Mouse (Mus musculus): ENCODE measurements around the gene Gm20388. TPM values are rescaled to one million over a fixed set of nuclear protein-coding genes. Genes with fewer than 3 reads are reported as not detected.

Gm20388 gene
- polyA plus RNA-seq, 1 experiment from 2014 or later, result not detected

- H3K9ac ChIP-seq (ENCODE audit: low read length), result no peak overlapping the region
- H3K9me3 ChIP-seq (ENCODE audit: control insufficient read depth, low read length), result no peaks in the 10 kb centered on the region
- peaks cover 13 to 19% of the 10 kb centered on the region in 2 experiments for H3K4me1 ChIP-seq (ENCODE audit: control insufficient read depth in 2 of 2, insufficient read depth in 2 of 2, low read length in 2 of 2)
- H3K27me3 ChIP-seq (ENCODE audit: control insufficient read depth, insufficient read depth, low read length), result no peaks in the 10 kb centered on the region
- H3K4me3 ChIP-seq (ENCODE audit: control insufficient read depth in 1 of 2, insufficient read depth in 1 of 2, low read depth in 1 of 2, low read length in 2 of 2), result no peak overlapping the region
- WGBS, result 80% methylated on average over 10 of the region's 10 CpGs
- no peak overlapping the region for H3K4me2 ChIP-seq (ENCODE audit: low read length)
- H3K27ac ChIP-seq (replicated peaks in 1 of 2; ENCODE audit: control insufficient read depth in 1 of 2, insufficient read depth in 1 of 2, low read depth in 2 of 2, low read length in 2 of 2), result no peak overlapping the region
- ATAC-seq (ENCODE audit: insufficient number of reproducible peaks, insufficient read depth, low FRiP score, low read depth), result no peak
- peaks cover 28% of the 10 kb centered on the region for H3K36me3 ChIP-seq (ENCODE audit: control insufficient read depth, insufficient read depth, low read length)
Measured at GRCm38 (mm10) chr8:122430058-122430636, 2519.5 kb downstream of the Gm20388 start.

GRCm38 (mm10) chr8:122430646-122431045 is 2520.0 kb downstream of the Gm20388 start:
- Histone ChIP-seq H3K9ac (ENCODE audit: low read length) (no peak overlapping the region), H3K36me3 (ENCODE audit: control insufficient read depth, insufficient read depth, low read length) (peaks cover 28% of the 10 kb centered on the region), H3K9me3 (ENCODE audit: control insufficient read depth, low read length) (0 out of 2 replicates have a peak, but pooled peaks cover 3% of the 10 kb centered on the region), H3K4me3 (ENCODE audit: control insufficient read depth in 1 of 2, insufficient read depth in 1 of 2, low read depth in 1 of 2, low read length in 2 of 2) (no peak overlapping the region), H3K4me1 (ENCODE audit: control insufficient read depth in 2 of 2, insufficient read depth in 2 of 2, low read length in 2 of 2) (peaks cover 13 to 19% of the 10 kb centered on the region in 2 experiments), H3K4me2 (ENCODE audit: low read length) (no peak overlapping the region), H3K27me3 (ENCODE audit: control insufficient read depth, insufficient read depth, low read length) (no peaks in the 10 kb centered on the region), H3K27ac (replicated peaks in 1 of 2; ENCODE audit: control insufficient read depth in 1 of 2, insufficient read depth in 1 of 2, low read depth in 2 of 2, low read length in 2 of 2) (no peak overlapping the region)
- 76% methylated on average over 3 of the region's 3 CpGs for WGBS
- no peak for ATAC-seq (ENCODE audit: insufficient number of reproducible peaks, insufficient read depth, low FRiP score, low read depth)

- WGBS, result 27% methylated on average over 18 of the region's 18 CpGs
- peak overlapping the region; percentile 86 for H3K9ac ChIP-seq (ENCODE audit: low read length)
Measured at GRCm38 (mm10) chr8:122431694-122432442, 2521.2 kb downstream of the Gm20388 start.

GRCm38 (mm10) chr8:122432443-122433268 is 2522.0 kb downstream of the Gm20388 start, which contains the start of gene Cyba:
Cyba (minus strand) TSS chr8:122432930.
- Histone ChIP-seq H3K9ac (ENCODE audit: low read length) (peak within 1 kb of the TSS; percentile 86), H3K4me3 (ENCODE audit: control insufficient read depth in 1 of 2, insufficient read depth in 1 of 2, low read depth in 1 of 2, low read length in 2 of 2) (peak within 1 kb of the TSS; percentile 69 to 78), H3K4me2 (ENCODE audit: low read length) (peak within 1 kb of the TSS; percentile 91), H3K9me3 (ENCODE audit: control insufficient read depth, low read length) (0 out of 2 replicates have a peak, but pooled peaks cover 3% of the 10 kb centered on the region), H3K27me3 (ENCODE audit: control insufficient read depth, insufficient read depth, low read length) (no peaks in the 10 kb centered on the region), H3K36me3 (ENCODE audit: control insufficient read depth, insufficient read depth, low read length) (peaks cover 25% of the 10 kb centered on the region), H3K27ac (replicated peaks in 1 of 2; ENCODE audit: control insufficient read depth in 1 of 2, insufficient read depth in 1 of 2, low read depth in 2 of 2, low read length in 2 of 2) (peak within 1 kb of the TSS; percentile 56 to 74; a peak in 3 of 4 replicates), H3K4me1 (ENCODE audit: control insufficient read depth in 2 of 2, insufficient read depth in 2 of 2, low read length in 2 of 2) (peaks cover 13 to 22% of the 10 kb centered on the region in 2 experiments)
- ATAC-seq (ENCODE audit: insufficient number of reproducible peaks, insufficient read depth, low FRiP score, low read depth), result peak; percentile 74
- 3% methylated on average over 43 of the region's 45 CpGs for WGBS

More at GRCm38 (mm10) chr8:122431694-122432442, 2521.2 kb downstream of the Gm20388 start:
- Histone ChIP-seq H3K27me3 (ENCODE audit: control insufficient read depth, insufficient read depth, low read length) (no peaks in the 10 kb centered on the region), H3K4me2 (ENCODE audit: low read length) (peak overlapping the region; percentile 91), H3K4me1 (ENCODE audit: control insufficient read depth in 2 of 2, insufficient read depth in 2 of 2, low read length in 2 of 2) (peaks cover 13 to 19% of the 10 kb centered on the region in 2 experiments), H3K9me3 (ENCODE audit: control insufficient read depth, low read length) (0 out of 2 replicates have a peak, but pooled peaks cover 3% of the 10 kb centered on the region), H3K36me3 (ENCODE audit: control insufficient read depth, insufficient read depth, low read length) (peaks cover 30% of the 10 kb centered on the region), H3K27ac (replicated peaks in 1 of 2; ENCODE audit: control insufficient read depth in 1 of 2, insufficient read depth in 1 of 2, low read depth in 2 of 2, low read length in 2 of 2) (peak overlapping the region; percentile 56 to 74; a peak in 3 of 4 replicates), H3K4me3 (ENCODE audit: control insufficient read depth in 1 of 2, insufficient read depth in 1 of 2, low read depth in 1 of 2, low read length in 2 of 2) (peak overlapping the region; percentile 69 to 78)
- no peak; the same call in 1 of the 2 replicates for ATAC-seq (ENCODE audit: insufficient number of reproducible peaks, insufficient read depth, low FRiP score, low read depth)

- H3K9ac ChIP-seq (ENCODE audit: low read length), result no peak overlapping the region
- WGBS, result 65% methylated on average over 11 of the region's 11 CpGs
- 0 out of 2 replicates have a peak, but pooled peaks have one; percentile 5 for ATAC-seq (ENCODE audit: insufficient number of reproducible peaks, insufficient read depth, low FRiP score, low read depth)
- H3K36me3 ChIP-seq (ENCODE audit: control insufficient read depth, insufficient read depth, low read length), result peaks cover 26% of the 10 kb centered on the region
- H3K27me3 ChIP-seq (ENCODE audit: control insufficient read depth, insufficient read depth, low read length), result no peaks in the 10 kb centered on the region
- H3K4me2 ChIP-seq (ENCODE audit: low read length), result peak overlapping the region; percentile 91
- 0 out of 2 replicates have a peak, but pooled peaks cover 3% of the 10 kb centered on the region for H3K9me3 ChIP-seq (ENCODE audit: control insufficient read depth, low read length)
- H3K4me1 ChIP-seq (ENCODE audit: control insufficient read depth in 2 of 2, insufficient read depth in 2 of 2, low read length in 2 of 2), result peaks cover 16 to 29% of the 10 kb centered on the region in 2 experiments
- H3K27ac ChIP-seq (replicated peaks in 1 of 2; ENCODE audit: control insufficient read depth in 1 of 2, insufficient read depth in 1 of 2, low read depth in 2 of 2, low read length in 2 of 2), result peak overlapping the region in 1 of 2 experiments; percentile 74; a peak in 2 of 4 replicates
- H3K4me3 ChIP-seq (ENCODE audit: control insufficient read depth in 1 of 2, insufficient read depth in 1 of 2, low read depth in 1 of 2, low read length in 2 of 2), result no peak overlapping the region; a peak in 1 of 4 replicates
Measured at GRCm38 (mm10) chr8:122433269-122433905, 2522.7 kb downstream of the Gm20388 start.

- peaks cover 18 to 29% of the 10 kb centered on the region in 2 experiments for H3K4me1 ChIP-seq (ENCODE audit: control insufficient read depth in 2 of 2, insufficient read depth in 2 of 2, low read length in 2 of 2)
- H3K4me2 ChIP-seq (ENCODE audit: low read length), result no peak overlapping the region
- H3K4me3 ChIP-seq (ENCODE audit: control insufficient read depth in 1 of 2, insufficient read depth in 1 of 2, low read depth in 1 of 2, low read length in 2 of 2), result no peak overlapping the region
- no peak overlapping the region for H3K9ac ChIP-seq (ENCODE audit: low read length)
- WGBS, result 91% methylated on average over 6 of the region's 6 CpGs
- 0 out of 2 replicates have a peak, but pooled peaks cover 3% of the 10 kb centered on the region for H3K9me3 ChIP-seq (ENCODE audit: control insufficient read depth, low read length)
- no peak overlapping the region for H3K27ac ChIP-seq (replicated peaks in 1 of 2; ENCODE audit: control insufficient read depth in 1 of 2, insufficient read depth in 1 of 2, low read depth in 2 of 2, low read length in 2 of 2)
- no peak for ATAC-seq (ENCODE audit: insufficient number of reproducible peaks, insufficient read depth, low FRiP score, low read depth)
- peaks cover 38% of the 10 kb centered on the region for H3K36me3 ChIP-seq (ENCODE audit: control insufficient read depth, insufficient read depth, low read length)
- no peaks in the 10 kb centered on the region for H3K27me3 ChIP-seq (ENCODE audit: control insufficient read depth, insufficient read depth, low read length)
Measured at GRCm38 (mm10) chr8:122435375-122435774, 2524.7 kb downstream of the Gm20388 start.

Measured in heart, embryonic 14.5 days (tissue).